Mouse (Mus musculus) liver, embryonic 14.5 days (tissue): Measurements from ENCODE around the gene Fbf1.

ENCODE experiments used
- CTCF ChIP-seq: IDR thresholded peaks from 2 replicates; pipeline ENCODE4 v1.5.1; 2016; ENCODE audit warnings: antibody characterized with exemption, low read depth, control low read depth
- EP300 ChIP-seq: IDR thresholded peaks from 2 replicates; pipeline ENCODE4 v1.6.1; 2016; ENCODE audit warnings: antibody characterized with exemption, low read depth

GRCm38 (mm10) chr11:116109441-116110081, 58.4 kb downstream of the Fbf1 start:
- TF ChIP-seq CTCF (no peak), EP300 (no peak)
